Mouse (Mus musculus) Patski (cell line): ENCODE data around the gene Kcnmb2. TPM values are rescaled to one million over a fixed set of nuclear protein-coding genes. Genes with fewer than 3 reads are reported as not detected.
A peak's percentile ranks its signal among the peaks of the same experiment; 100 is the strongest.

Experiments
- ATAC-seq: fragments of 100-300 bp; one replicate; pipeline ENCODE4 v1.8.0; 2021
- CTCF ChIA-PET: fragments of 350-600 bp; sonication (Branson Sonifier 250); formaldehyde crosslinking; loops from one replicate; lab custom pipeline; 2022; ENCODE audit warnings: inconsistent platforms; lab: Charles Lee
- POLR2A ChIA-PET: fragments of 350-600 bp; sonication (Branson Sonifier 250); formaldehyde crosslinking; loops from one replicate; lab custom pipeline; 2022; ENCODE audit warnings: antibody characterized with exemption, inconsistent platforms; lab: Charles Lee
- DNase-seq: peaks from one replicate; pipeline ENCODE4 v3.0.0-alpha.2; 2011; ENCODE audit warnings: low read depth, low spot score
- H3K27me3 ChIP-seq: fragments of 371-371 bp; one replicate; pipeline ENCODE4 v1.5.1; 2021
- CTCF ChIP-seq: fragments of 100-300 bp; IDR thresholded peaks from one replicate; pipeline ENCODE4 v1.5.1; 2021
- in situ Hi-C: fragments of 300-500 bp; cut with MboI; formaldehyde crosslinking; loops from 3 replicates; pipeline ENCODE4 v1.11.1; 2018; ENCODE audit warnings: low pct_unique_long_range_greater_than_20kb, mixed read lengths
- polyA plus RNA-seq: library from polyadenylated mRNA; unstranded; gene quantifications from one replicate; pipeline ENCODE4 v1.2.3, GENCODE M21; 2021

The Kcnmb2 gene
- polyA plus RNA-seq, 1 experiment from 2014 or later, result not detected

DNA sequence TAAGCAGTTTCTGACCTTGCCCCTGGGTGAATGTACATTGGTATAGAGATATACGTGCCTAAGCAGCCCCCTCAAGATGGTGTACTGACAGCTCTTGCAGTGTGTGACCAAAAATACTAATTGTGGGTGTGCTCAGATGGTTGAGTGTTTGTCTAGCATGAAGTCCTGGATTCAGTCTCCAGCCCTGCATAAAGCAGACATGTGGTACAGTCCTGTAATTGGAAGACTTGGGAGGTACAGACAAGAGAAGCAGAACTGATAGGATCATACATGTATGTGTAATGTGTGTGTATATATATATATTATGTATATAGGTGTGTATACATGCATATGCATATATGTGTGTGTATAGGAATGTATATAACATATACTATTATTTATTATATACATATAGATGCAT, 32.4 kb downstream of the Kcnmb2 start:
- DNase-seq (no peak), ATAC-seq (no peak)
- TF ChIP-seq CTCF, result no peak
- CTCF ChIA-PET, result no interaction called here
- peaks cover 22% of the 10 kb centered on the region for H3K27me3 ChIP-seq
- in situ Hi-C loops, result no loop called here
- POLR2A ChIA-PET, result no interaction called here

DNA sequence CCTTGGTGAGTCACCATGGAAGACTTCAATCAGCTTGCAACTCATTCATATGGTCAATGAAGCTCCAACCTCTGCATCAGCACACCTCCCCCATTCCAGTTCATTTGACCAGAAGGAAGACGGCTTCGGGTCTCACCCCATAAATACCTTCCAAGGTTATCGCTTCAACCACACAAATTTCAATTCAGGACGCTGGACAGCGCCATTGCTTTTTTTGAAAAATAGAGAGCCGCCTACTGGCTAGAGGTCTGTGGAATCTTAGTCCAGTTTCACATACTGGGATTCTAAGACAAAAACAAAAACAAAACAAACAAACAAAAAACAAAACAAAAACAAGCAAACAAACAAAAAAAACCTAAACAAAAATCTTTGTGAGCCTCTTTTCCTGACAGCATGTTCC, 39.2 kb downstream of the Kcnmb2 start:
- ChIA-PET POLR2A (no interaction called here), CTCF (interaction anchor here (0.8 to 1.2 kb wide), 2 partner anchors 10 kb away, joined by 3 read pairs; no protein-coding TSS in a partner anchor)
- in situ Hi-C loops, result no loop called here
- TF ChIP-seq CTCF, result peak; percentile 34
- ATAC-seq (no peak), DNase-seq (peak; percentile 3)
- H3K27me3 ChIP-seq, result peaks cover 9% of the 10 kb centered on the region

DNA sequence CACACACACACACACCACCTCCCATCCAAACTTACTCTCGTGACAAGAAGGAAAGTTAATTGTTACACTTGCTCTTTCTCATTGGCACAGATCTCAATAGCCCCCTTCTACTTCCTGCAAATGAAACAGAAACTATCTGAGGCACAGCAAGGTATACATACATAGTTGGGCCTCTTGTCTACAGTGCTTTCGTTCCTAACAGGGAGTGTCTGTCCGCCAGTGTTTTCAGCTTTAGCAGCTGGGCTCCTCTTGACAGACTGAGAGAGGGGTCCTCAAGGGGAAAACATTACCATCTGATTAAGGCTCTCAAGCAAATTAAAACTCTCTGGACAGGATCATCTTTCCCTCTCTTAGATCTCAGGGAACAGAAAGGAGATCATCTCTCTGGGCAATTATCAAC, 51.9 kb downstream of the Kcnmb2 start:
- no peak for ATAC-seq
- TF ChIP-seq CTCF, result no peak
- CTCF ChIA-PET, result no interaction called here
- in situ Hi-C loops, result no loop called here
- H3K27me3 ChIP-seq, result peaks cover 41% of the 10 kb centered on the region
- DNase-seq, result no peak
- POLR2A ChIA-PET, result no interaction called here

DNA sequence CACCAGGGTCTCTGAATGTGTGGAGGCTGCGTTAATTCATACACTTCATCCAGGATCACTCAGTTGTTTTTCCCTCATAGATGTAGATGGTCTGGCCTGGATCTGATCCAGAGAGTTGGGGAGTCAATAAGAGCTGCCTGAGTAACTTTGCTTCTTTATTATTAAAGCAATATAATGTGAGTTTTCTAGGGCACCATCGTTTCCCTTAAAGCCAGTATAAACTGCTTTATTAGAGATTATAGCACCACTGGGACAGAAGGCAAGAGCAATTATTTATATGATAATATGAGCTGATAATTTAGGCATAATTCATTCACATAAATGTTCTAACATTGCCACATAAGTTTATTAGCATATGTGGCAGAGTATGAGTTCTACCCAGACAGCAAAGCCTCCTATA, 52.7 kb downstream of the Kcnmb2 start:
- in situ Hi-C loops, result no loop called here
- POLR2A ChIA-PET, result no interaction called here
- no peak for DNase-seq
- CTCF ChIA-PET, result no interaction called here
- no peak for TF ChIP-seq CTCF
- no peak for ATAC-seq
- peaks cover 41% of the 10 kb centered on the region for H3K27me3 ChIP-seq

DNA sequence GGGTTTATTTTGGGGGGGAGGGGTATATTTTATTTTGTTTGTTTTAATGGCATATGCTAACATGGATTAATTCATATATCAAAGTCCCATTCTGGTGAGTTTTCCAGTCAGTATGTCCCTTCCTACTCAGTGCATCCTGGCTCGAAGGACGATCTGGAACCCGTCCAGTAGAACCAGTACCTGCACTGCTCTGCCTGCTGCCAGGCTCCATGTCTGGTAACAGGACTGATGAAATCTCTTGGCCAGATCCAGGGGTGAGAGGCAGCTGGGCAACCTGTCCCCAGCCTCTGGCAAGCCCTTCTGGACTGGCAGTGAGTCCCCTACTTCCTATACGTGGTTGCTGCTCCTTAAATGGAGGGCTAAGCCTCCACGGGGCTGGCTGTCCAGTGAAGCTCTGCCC, 57.5 kb downstream of the Kcnmb2 start:
- POLR2A ChIA-PET, result no interaction called here
- DNase-seq (no peak), ATAC-seq (no peak)
- in situ Hi-C loops, result no loop called here
- TF ChIP-seq CTCF, result no peak
- H3K27me3 ChIP-seq, result peaks cover 32% of the 10 kb centered on the region
- CTCF ChIA-PET, result interaction anchor here (1.6 kb wide), 1 partner anchor 22 kb away, joined by 3 read pairs; no protein-coding TSS in a partner anchor

DNA sequence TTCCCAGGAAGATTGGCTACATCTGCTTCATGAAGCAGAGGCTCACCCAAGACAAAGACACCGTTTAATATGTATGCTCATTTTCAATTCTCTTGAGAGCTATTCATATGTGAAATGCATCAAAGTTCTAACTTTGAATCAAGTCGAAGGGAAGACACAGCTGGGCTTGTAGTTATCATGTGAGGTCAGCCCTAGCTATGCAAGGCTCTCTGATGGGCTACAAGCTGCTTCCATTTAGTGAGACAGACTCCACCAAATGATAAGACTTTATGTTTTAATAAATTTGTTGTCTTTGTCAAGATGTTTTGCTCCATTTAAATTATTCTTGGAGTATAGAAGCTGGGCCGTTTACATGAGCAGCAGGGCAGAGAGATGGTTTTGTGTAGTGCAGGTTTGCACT, 58.9 kb downstream of the Kcnmb2 start:
- ChIA-PET POLR2A (no interaction called here), CTCF (no interaction called here)
- ATAC-seq (no peak), DNase-seq (no peak)
- in situ Hi-C loops, result no loop called here
- TF ChIP-seq CTCF, result no peak
- peaks cover 19% of the 10 kb centered on the region for H3K27me3 ChIP-seq

DNA sequence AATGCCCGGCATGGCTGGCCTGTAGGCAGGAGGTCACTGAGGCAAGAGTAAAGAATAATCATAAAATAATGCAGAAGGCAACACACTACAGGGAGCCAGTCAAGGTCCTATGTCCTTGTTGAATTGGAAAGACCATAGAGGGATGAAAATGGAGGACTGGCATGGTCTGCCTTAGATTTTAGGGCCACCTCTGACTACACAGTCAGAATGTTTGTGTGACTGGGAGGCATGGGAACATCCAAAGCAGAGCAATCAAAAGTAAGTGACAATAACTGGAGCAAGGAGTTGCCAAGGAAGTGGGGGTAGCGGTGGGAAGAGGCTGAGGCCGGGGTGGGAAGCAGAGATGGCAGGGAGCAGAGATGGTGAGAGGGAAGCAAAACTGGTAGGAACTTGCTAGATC, 60.8 kb downstream of the Kcnmb2 start:
- POLR2A ChIA-PET, result no interaction called here
- no peak for TF ChIP-seq CTCF
- DNase-seq (no peak), ATAC-seq (no peak)
- H3K27me3 ChIP-seq, result peaks cover 18% of the 10 kb centered on the region
- CTCF ChIA-PET, result no interaction called here
- in situ Hi-C loops, result no loop called here

DNA sequence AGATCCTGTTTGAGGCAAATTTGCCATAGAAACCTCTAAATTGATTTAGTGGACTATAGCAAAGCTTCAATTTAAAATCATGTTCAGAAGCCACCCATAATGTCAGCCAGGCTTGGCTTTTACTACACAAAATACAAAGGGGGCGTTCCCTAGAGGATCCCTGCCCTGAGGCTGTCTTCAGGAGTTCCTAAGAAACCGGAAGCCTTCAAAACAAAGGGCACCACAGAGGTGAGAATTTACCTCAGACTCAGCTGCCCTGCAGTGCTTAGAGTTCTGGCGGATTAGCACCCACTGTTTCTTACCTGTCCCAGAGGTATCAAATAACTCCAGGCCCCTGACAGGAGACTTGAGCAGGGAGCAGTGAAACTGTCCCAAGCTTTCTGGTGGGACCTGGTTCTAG, 77.4 kb downstream of the Kcnmb2 start:
- peaks cover 17% of the 10 kb centered on the region for H3K27me3 ChIP-seq
- TF ChIP-seq CTCF, result no peak
- in situ Hi-C loops, result no loop called here
- ChIA-PET CTCF (no interaction called here), POLR2A (no interaction called here)
- no peak for ATAC-seq
- DNase-seq, result no peak

DNA sequence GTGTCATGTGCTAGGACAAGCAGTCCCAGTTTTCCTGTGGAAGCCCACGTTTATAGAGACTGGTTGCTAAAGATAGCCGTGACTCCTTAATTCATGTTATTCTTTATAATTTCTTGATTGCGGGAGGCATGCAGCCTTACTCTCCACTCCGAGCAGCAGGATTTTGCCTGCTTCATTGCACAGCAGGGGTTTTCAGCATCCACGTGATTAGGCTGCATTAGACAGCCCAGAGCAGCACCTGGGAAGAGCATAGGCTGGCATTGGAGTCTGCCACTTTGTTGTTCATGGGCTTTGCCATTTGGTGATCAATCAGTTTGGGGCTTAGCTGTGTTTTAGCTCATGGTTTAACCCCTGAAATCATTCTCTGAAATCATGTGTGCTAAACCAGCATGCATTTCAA, 80.1 kb downstream of the Kcnmb2 start:
- ChIA-PET POLR2A (no interaction called here), CTCF (interaction anchor here (1.6 kb wide), 1 partner anchor 23 kb away, joined by 3 read pairs; no protein-coding TSS in a partner anchor)
- no peak for TF ChIP-seq CTCF
- in situ Hi-C loops, result no loop called here
- no peak for DNase-seq
- ATAC-seq, result no peak
- H3K27me3 ChIP-seq, result peaks cover 13% of the 10 kb centered on the region

DNA sequence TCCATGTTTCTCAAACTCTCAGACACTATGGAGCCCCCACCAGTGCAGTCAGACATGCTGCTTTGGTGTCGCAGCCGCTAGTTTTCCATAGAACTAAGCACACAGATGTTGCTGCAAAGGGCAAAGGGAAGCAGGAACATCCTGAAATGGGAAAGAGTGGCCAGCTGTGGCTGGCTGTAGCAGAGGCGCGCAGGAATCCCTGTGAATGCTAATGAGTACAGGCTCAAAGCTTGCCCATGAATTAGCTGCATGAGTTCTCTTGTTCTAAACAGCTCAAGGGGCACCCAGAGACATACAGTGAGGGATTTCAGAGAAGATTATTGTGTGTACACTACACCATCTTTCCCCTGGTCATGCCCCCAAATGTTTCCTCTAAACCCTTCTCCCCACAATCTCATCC, 82.8 kb downstream of the Kcnmb2 start:
- DNase-seq (no peak), ATAC-seq (no peak)
- no peak for TF ChIP-seq CTCF
- CTCF ChIA-PET, result interaction anchor here (1.8 kb wide), 1 partner anchor 12 kb away, joined by 5 read pairs; no protein-coding TSS in a partner anchor
- in situ Hi-C loops, result no loop called here
- H3K27me3 ChIP-seq, result peaks cover 9% of the 10 kb centered on the region
- POLR2A ChIA-PET, result no interaction called here

DNA sequence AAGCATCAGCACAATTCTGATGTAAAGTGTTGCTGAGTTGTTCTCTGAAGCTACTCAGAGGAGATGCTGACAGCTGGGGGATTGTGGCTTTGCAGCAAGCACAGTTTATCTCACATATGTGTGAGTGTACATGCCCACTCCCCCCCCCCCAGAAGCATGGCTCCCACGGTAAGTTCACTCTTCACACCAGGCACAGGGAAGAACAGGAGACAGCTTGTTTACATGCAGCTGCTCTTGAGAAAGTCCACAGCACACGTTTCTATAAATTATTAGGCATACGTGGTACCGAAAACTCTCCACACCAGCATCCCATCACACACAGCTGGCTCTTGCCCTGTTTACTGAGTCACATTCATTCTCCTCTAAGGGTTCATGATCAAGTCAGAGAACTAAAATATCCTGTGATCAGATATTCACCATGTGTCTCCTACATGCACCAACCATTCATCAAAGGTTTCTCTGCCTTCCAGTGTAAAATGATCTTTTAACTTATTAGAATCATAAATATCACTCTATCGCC, 89.3 kb downstream of the Kcnmb2 start:
- in situ Hi-C loops, result no loop called here
- ATAC-seq (no peak), DNase-seq (no peak)
- no peak for TF ChIP-seq CTCF
- H3K27me3 ChIP-seq, result no peaks in the 10 kb centered on the region
- POLR2A ChIA-PET, result no interaction called here
- CTCF ChIA-PET, result no interaction called here

DNA sequence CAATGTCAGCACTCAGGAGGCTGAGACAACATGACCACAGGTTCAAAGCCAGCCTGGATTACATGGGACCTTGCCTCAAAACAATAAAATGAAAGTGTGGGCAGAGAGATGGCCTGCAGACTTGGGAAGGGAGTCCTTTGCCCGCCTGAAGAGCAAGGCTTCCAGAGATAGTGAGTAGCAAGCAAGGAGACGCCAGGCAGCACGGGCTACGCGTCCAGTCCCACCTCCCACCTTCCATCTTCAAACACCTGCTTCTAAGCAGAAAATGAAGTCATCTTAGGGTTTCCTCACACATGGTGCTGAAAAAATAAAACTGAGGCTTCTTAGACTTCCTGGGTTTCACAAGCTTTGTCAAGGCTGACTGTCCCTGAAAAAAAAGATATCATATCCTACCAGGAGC, 109.3 kb downstream of the Kcnmb2 start:
- DNase-seq (no peak), ATAC-seq (no peak)
- ChIA-PET POLR2A (no interaction called here), CTCF (no interaction called here)
- H3K27me3 ChIP-seq, result no peaks in the 10 kb centered on the region
- no peak for TF ChIP-seq CTCF
- in situ Hi-C loops, result no loop called here
